Mouse (Mus musculus) olfactory bulb, adult 2 months (tissue): ENCODE results near the gene Dkkl1.
"Not testable (repeated sequence)": the region's sequence is repeated elsewhere in the genome, so short reads cannot be mapped to it uniquely, and the experiment has no call there.

ENCODE experiments used
- CTCF ChIP-seq: fragments of 200-500 bp; IDR thresholded peaks from 2 replicates; pipeline ENCODE4 v1.5.1; 2012; ENCODE audit warnings: low read depth, mild to moderate bottlenecking, low read length, moderate library complexity; ENCODE audit not compliant: insufficient read depth
- POLR2A ChIP-seq: fragments of 200-500 bp; IDR thresholded peaks from 2 replicates; pipeline ENCODE4 v1.6.1; 2012; ENCODE audit warnings: mild to moderate bottlenecking, low read depth, low read length, moderate library complexity; ENCODE audit not compliant: insufficient read depth

- not testable (repeated sequence) for TF ChIP-seq CTCF, POLR2A
Observed at GRCm38 (mm10) chr7:45173772-45174171, 38.2 kb downstream of the Dkkl1 start.
